Mouse (Mus musculus): ENCODE measurements at regions not wholly inside any gene's neighbourhood (a gene's known extent, or its start where the extent isn't known, plus 50 kb on each side); places are given as distances from the start of the nearest gene placed in this dataset.

DNA sequence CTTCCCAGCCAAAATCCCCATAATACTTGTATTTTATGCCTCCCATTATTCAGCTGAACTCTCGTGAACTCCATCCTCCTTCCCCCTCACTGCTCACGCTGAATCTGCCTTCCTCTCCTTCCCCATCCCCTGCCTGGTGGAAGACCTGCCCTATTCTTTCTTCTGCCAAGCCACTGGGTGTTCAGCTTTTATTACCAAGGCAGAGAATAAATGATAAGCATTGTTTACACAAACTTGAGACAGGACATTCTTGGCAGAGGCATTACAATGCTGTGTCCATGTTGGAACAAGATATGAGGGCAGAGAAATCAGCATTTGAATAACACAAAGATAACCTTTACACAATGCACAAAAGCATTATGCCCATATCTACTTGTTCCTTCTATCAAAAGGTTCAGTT is 80.2 kb downstream of the Dhrs2 start:
- no peak for DNase-seq

DNA sequence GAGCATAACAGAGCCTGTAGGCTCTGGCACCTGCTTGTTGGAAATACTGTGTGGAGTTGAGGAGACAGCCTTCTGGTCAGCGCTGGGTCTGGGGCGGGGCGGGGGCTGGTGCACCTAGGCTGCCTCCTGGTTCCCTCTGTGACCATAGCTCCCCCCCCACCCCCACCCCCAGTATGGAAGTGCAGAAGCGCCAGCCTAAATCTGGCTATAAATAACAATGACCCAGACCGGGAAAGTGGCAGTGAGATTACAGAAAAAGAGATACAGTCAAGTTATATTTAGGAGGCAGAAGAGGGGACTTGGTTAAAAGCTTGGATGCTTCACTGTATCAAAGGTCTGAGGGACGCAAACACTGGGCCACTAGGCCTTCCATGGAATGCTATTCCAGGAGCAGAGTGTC is 91.8 kb downstream of the Dhrs2 start:
- no peak for DNase-seq

DNA sequence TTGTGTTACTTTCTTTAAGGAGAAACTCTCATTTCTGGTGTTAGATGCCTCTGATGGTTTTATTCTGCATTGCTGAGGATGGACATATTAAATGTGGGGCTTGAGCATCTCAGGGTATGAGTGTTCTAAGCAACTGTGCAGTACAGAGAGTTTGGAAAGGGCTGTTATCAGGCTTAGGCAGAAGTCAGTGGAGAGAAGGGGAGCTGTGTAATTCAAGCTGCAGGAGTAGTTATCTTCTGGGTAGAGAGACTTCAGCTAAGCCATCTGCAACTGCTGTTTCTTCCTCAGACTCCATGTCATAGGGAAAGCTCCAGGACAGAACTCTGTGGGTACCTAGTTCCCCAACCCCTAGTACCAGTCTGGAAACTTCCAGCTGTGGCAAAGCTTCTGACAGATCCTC is 102.1 kb downstream of the Dhrs2 start:
- DNase-seq, result peak; percentile 12

DNA sequence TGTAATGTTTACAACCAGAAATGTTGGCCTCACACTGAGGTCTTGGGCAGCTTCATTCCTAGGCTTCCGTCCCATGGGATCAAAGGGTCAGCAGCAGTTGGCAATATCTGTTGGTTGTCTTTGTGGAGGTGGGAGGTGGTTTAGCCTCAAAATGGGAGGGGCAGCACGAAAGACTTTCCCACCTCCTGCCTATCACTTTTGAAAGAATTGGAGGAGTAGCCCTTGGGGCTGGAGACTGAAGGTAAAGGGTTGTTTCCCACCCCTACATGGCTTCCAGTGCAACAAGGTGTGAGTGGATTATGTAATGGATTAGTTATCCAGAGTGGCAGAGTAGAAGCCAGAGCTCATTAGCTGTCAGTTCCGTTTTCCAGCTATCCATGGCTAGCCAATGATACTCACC is 102.5 kb downstream of the Dhrs2 start:
- no peak for DNase-seq

DNA sequence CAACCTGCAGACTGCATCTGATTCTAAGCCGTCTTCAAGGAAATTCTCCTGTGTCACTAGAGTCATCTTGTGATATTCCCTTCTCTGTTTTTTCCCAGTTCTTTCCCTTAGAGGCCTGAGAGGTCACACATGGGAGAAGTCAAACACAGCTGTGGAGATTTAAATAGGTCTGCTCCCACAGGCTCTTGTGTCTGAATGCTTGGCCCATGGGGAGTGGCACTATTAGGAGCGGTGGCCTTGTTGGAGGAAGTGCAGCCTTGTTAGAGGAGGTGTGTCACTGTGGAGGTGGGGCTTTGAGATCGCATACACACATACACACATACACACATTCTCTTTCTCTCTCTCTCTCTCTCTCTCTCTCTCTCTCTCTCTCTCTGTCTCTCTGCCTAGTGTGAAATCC is 112.0 kb downstream of the Dhrs2 start:
- DNase-seq, result peak; percentile 18

DNA sequence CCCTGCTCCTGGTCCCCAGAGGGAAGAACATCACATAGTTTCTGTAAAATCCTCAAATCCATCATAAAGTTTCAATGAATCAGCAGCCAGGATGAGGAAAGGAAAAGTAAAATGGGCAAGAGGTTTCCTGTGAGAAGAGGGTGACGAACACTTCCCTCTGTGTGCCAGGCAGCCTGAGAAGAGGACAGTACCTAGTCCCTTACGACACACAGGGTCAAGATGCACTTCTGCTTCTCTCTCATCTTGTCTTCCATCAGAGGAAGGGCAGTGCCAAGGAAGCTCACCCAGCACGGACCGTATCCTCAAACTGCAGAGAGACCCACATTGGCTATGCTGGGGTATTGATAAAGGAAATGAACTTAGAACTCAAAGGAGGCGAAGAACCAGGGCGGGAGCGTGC is 112.5 kb downstream of the Dhrs2 start:
- no peak for DNase-seq

DNA sequence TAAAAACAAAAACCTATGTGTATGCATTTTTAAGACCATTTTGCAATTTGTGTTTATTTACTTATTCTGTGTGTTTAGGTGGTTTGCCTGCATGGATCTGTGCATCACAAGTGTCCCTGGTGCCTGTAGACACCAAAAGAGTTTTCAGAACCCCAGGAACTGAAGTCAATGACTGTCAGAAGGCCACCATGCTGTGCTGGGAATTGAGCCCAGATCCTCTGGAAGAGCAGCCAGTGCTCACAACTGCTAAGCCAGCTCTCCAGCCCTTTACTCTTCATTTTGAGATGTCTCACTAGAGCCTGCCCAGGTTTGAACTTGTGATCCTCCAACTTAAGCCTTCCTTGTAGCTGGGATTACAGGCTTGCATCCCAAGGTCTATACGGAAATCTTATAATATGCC is 113.8 kb downstream of the Dhrs2 start:
- no peak for DNase-seq

DNA sequence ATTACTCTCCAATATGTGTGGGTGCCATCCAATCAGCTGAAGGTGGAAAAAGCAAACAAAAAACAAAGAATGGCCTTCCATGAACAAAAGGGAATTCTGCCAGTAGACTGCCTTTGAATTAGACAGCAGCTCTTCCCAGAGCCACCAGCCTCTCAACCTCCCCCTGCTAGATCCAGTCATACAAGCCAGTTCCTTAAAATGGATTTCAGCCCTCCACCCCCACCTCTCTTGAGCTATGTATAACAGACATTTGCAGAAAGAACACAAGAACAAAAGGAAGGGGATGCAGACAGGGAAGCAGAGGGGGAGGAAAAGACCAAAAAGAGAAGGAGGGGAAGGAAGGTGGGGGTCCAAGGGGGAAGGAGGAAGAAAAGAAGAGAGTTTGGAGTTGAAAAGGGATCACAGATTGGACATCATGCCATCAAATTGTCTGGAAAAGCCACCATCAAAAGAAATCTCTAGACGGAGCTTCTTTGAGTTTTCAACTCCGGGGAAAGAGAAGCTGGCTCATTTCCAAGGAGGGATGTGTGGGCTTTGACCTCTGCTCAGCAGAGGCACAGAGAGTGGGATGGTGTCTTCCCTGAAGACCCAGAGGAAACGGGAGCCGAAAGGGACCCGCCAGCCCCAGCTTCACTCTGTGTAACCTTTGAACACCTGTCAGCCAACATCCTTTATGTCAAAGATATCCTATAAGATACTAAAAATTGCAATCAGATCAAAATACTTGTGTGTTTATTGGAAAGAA is 114.8 kb downstream of the Dhrs2 start:
- DNase-seq, result no peak

DNA sequence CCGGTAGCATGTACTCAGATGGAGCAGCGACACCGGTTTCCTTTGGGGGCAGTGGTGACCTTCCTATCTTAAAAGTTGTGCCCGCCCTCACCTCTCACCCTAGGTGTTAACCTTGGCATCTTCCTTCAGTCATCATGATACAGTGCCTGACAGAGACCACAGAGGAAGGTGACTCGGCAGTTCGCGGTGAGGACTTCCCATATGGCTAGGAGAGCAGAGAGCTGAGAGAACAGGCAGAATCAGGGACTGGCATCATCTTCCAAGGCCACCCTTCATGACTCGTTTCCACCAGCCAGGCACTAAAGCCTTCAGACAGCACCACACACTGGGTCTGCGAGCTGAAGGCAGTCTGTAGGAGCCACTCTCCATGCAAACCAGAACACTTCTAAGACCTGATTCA is 116.2 kb downstream of the Dhrs2 start:
- peak; percentile 13 for DNase-seq

DNA sequence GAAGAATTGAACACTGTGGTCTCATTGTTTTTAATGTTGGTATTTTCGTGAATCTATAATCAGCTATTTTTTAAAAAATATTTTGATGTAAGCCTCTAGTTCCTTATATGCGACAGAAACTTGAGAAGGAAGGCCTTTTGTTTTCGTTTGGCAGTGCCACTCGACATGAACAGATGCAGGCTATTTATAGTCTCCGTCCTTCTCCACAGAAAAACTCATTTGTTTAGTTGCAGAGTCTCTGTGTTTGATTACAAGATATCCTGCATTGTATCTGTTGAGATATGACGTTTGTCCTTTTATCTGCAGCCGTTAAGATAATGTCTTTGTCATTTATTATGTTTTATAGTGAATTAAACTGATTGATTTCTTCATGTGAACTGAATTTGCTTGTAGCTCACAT is 116.7 kb downstream of the Dhrs2 start:
- no peak for DNase-seq

DNA sequence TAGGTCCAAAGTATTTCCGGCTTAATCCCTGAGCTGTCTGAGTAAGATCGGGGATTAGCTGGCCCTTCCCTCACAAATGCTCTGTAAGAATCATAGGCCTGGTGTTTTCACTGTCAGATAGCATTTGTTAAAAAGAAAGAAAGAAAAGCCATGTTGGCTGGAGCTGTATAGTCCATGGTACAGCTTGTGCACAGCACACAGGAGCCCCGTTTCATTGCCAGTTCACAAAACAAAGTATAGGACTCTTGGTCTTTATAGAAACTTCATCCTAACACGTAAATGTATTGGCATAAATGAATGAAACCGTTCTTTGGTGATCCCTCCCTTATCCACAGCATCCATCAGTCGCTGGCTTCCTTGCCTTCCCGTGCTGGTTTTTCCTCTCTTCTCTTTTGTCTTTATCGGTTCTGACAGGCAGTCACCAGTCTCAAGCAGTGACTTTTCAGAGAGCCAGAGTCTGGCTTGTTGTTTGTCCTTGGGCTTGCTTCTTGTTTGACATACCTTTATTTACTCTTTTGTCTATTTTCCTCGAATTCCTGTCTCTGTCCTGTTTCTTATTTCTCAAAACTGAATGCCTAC is 117.3 kb downstream of the Dhrs2 start:
- DNase-seq, result peak; percentile 21

DNA sequence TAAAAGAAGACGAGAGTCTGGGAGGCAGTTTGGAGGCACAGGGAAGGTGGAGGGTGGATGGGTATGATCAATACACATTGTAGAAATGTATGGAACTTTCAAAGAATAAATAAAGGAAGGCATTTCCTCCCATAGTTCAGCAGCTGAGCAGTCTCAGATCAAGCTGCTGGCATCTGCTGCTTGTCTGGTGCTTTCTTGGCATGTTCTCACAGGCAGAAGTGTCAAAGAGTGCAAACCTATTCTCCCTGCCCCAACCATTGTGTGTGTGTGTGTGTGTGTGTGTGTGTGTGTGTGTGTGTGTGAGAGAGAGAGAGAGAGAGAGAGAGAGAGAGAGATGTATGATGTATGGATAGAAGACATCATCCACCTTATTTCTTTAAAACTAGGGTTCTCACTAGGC is 121.5 kb downstream of the Dhrs2 start:
- DNase-seq, result no peak

DNA sequence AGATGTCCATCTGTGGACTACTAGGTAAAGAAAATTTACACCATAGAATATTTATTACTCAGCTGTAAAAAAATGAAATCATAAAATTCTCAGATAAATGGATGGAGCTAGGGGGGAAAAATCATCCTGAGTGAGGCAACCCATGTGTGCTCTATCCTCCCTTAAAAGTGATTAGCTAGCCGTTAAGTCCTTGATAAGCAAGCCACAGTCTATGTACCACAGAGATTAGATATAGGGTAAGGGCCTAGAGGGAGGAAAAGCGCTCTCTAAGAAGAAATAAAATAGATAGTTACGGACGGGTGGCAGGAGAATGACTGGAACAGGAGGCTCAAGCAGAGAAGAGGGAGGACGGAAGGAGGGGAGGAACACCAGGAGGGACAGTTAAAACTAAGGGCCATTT is 122.1 kb downstream of the Dhrs2 start:
- no peak for DNase-seq

DNA sequence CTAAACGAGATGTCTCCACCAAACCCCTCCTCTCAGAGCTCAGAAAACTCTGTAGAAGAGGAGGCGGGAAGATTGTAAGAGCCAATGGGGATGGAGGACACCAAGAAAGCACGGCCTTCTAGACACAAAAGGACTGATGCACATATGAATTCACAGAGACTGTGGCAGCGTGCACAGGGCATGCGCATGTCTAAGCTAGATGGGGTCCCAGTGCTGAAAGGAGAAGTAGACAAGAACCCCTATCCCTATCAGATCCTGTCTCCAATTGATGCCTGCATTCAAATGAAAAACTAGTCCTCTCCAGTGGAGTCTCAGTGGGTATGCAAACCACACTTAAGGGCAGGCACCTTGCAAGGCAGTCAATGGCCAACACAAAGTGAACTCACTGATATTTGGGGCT is 123.3 kb downstream of the Dhrs2 start:
- DNase-seq, result no peak

DNA sequence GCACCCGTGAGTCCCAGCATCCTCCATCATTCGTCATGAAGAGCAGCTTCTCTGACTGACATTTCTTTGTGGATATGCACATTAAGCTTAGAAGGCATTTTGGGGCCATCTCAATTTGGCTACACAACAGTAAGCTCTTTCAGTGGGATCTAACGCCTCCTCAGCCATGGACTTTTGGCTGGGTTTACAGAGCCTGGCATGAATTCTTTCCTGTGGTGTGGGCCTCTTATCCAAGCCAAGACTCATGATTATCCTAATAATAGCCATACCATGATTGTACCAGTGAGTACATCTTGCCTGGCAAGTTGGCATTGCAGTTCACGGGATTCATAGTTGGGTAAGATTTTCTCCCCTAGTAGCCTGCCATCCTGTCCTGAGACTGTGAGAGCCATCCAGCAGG is 126.3 kb downstream of the Dhrs2 start:
- DNase-seq, result no peak

DNA sequence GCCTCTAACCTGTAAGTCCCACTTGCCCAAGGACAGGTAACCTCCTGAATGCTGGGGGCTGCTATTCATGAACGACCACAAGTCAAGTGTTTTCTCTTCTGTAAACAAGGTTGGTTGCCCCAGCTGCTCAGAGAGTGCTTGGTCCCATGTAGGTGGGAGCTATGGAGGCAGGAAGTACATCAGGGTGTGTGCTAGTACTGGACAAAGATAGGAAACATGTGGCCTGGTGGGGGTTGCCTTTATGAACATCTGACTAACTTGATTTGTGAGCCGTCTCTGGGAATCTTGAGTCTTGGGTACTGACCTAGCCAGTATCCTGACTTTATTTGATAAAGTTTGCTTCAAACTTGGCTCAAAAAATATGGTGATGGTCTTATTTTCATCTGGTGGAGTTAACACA is 121.3 kb upstream of the Dhrs4 start:
- DNase-seq, result no peak

DNA sequence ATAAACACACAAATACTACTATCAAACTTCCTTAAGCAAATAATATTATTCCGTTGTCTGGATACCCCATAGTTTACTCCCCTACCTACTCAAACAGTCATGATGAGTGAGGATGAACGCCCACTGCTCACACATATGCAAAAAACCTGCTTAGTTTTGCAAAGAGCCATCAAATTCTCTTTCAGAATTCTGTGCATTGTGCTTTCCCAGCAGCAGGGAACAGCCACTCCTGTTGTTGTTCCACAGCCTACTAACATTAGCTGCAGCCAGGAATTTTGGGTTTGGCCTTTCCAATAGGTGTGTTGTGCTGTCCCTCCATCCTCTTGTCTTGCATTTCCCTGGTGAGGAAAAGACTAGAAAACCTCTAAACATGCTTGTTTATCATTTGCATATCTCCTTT is 120.1 kb upstream of the Dhrs4 start:
- no peak for DNase-seq

DNA sequence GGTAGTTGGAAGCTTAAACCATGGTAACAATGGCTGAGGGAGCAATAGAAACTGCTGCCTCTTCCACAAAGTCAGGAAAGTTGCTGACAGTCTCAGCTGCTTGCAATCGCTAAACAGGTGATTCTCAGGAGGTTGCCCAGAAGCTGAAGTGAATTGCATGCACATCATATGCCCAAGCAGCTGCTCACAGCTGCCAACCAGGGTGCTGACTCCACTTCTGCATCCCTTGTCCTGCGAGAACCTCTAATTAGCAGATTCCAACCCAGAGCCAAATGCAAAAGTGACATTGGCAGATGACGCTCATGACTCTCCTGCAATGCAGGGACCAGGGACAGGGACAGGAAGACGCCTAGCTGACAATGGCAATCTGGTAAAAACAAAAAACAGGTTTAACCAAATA is 116.2 kb upstream of the Dhrs4 start:
- no peak for DNase-seq

DNA sequence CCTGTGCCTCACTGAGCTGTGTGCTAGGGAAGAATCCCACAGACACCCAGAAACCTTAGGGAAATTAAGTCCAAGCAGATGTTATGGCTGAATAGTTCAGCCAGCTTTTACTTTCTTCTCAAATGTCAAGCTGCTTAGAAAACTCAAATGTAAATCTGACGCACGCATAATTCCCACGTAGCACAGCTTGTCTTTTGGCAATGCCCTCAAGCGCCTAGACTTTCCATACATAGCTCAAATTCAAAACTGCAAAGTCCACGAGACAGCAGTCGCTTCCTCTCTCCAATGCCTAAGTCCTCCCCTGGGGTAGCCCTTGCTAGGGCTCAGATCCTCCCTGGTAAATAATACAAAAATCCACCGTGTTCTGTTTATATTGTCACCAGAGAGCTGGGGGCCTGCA is 115.8 kb upstream of the Dhrs4 start:
- no peak for DNase-seq

DNA sequence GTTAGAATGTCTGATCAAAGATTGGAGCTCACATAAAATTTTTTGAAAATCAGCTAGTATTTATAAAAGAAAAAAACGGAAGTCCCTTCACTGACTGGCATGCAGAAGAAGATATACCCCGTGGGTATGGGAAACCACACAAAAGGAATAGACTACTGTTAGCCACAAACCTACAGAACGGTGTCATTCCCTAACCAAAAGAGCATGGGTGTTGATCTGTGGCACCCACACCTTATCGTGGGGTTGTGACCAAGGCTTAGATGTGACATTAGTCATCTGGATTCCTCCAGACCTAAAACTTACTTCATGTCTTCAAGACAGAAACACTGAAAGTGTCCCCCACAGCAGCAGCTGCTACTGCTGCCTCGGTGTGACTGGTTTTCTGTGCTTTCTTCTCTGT is 108.2 kb upstream of the Dhrs4 start:
- no peak for DNase-seq

DNA sequence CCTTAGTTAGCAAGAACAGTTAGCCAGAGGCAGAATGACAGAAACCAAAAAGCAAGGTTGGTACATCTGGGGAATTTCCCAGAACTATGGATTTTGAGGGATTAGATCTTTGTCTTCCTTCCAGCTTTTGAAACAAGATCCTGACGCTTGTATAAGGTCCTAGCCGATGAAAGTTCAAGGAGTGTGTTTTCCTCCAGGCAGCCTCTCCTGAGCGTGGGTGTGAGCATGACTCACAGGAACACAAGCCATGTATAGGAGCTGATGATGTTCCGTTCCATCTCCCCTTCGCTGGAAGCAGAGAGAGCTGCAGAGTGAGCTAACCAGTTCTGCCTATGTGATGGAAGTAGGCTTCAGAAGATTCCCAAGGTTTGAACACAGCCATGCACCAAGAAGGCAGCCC is 105.6 kb upstream of the Dhrs4 start:
- no peak for DNase-seq

DNA sequence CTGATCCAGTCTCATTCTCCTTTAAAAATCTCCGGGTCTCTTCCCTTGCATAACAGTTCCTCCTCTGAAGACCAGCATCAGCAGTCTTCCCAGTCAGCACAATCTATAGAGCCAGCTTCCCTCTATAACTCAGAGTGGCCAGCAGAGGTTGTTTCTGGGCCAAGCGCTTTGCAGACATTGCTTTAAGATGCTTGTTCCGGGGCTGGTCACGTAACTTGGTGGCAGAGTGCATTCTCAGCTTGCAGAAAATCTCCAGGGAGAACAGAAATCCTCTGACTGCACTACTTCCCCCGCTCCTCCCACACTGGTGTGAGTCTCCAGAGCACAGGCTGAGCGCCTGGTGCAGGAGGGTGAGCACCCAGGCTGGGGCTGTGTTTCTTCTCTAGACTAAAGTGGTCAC is 91.8 kb upstream of the Dhrs4 start:
- DNase-seq, result peak; percentile 11

DNA sequence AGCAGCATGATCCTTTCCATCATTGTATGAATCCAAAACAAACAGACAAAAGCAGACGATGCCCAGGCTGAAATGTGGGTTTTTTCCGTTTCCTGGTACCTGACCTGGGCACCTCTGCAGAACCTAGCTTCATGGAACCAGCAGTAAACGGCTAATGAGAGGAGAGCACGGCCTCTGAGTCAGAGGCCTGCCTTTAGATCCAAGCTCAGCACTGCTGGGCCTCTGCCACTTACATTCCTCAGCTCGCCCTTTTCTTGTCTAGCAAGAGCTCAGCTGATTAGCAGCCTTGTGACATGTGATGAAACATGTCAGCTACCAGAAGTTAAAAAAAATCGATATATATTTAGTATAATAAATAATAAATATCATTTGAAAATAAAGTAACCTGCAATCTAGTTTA is 91.2 kb upstream of the Dhrs4 start:
- DNase-seq, result no peak

DNA sequence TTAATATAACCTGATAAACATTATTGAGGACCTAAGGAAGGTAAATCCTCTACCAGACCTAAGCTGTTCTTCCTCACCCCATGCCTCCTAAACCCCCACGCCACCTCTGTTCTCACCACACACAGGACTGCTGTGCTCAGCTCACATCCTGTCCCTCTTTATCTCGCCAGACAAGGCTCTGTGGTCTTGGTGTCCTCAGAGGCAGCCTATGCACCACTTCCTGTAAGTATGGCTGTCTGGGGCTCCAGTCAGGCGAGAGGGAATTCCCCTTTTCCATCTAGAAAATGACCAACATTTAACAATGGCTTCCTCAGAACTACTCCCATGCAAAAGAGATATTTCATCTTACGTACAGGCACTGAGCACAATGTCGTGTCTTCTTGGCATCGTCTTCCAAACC is 86.2 kb upstream of the Dhrs4 start:
- peak; percentile 50 for DNase-seq

DNA sequence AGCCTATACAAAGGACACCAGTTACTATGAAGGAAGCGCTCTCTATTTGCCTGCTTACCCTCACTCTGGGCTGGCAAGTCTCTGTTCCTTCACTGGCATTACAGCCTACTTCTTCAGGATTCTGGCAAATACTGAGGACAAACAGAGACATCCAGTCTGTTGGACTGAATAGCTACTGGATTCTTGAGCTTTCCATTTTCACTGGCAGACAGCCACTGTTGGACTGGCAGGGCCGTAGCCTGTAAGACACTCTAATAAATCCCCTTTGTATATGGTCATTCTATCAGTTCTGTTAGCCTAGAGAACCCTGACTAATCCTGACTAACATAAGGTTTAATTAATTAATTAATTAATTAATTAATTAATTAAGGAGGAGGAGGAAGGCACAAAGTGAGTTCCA is 72.4 kb upstream of the Dhrs4 start:
- no peak for DNase-seq

Measured in liver (tissue).